Mouse (Mus musculus): ENCODE results near the gene Spc24. TPM values are rescaled to one million over a fixed set of nuclear protein-coding genes. Genes with fewer than 3 reads are reported as not detected.

Spc24 gene
- polyA plus RNA-seq, 1 experiment, result 3.0 TPM

- no peak for DNase-seq (ENCODE audit: low spot score)
Measured at GRCm38 (mm10) chr9:21715298-21715697, 44.8 kb downstream of the Spc24 start.

- DNase-seq (ENCODE audit: low spot score), result no peak
Measured at GRCm38 (mm10) chr9:21709340-21709739, 50.8 kb downstream of the Spc24 start.

GRCm38 (mm10) chr9:21706586-21707265, 53.4 kb downstream of the Spc24 start:
- DNase-seq (ENCODE audit: low spot score), result no peak

GRCm38 (mm10) chr9:21706085-21706484, 54.0 kb downstream of the Spc24 start:
- DNase-seq (ENCODE audit: low spot score), result no peak

Other genes starting within 250 kb of the Spc24 start
- gene AB124611, start 234.1 kb downstream of the Spc24 start, polyA plus RNA-seq (2012; rRNA removed), result 5.5 and 5.7 TPM in 2 replicates
- 36.1 and 50.3 TPM in 2 replicates for gene Carm1, start 213.4 kb downstream of the Spc24 start, polyA plus RNA-seq (2012; rRNA removed)
- 30.5 and 32.5 TPM in 2 replicates for gene Timm29, start 167.6 kb downstream of the Spc24 start, polyA plus RNA-seq (2012; rRNA removed)
- 29.9 and 33.8 TPM in 2 replicates for gene Yipf2, start 167.5 kb downstream of the Spc24 start, polyA plus RNA-seq (2012; rRNA removed)
- 56.6 and 63.0 TPM in 2 replicates for gene Smarca4, start 144.1 kb downstream of the Spc24 start, polyA plus RNA-seq (2012; rRNA removed)
- gene Ldlr, start 36.8 kb downstream of the Spc24 start, polyA plus RNA-seq (2012; rRNA removed), result 29.2 and 35.7 TPM in 2 replicates
- gene Kank2, start 38.4 kb upstream of the Spc24 start, polyA plus RNA-seq (2012; rRNA removed), result 44.6 and 77.0 TPM in 2 replicates
- gene Angptl8, start 75.2 kb upstream of the Spc24 start, polyA plus RNA-seq (2012; rRNA removed), result 1.2 and 2.0 TPM in 2 replicates
- 89.2 and 102 TPM in 2 replicates for gene Dock6, start 92.3 kb upstream of the Spc24 start, polyA plus RNA-seq (2012; rRNA removed)
- 54.4 and 59.9 TPM in 2 replicates for gene Rab3d, start 157.9 kb upstream of the Spc24 start, polyA plus RNA-seq (2012; rRNA removed)
- gene Ccdc159, start 167.2 kb upstream of the Spc24 start, polyA plus RNA-seq (2012; rRNA removed), result 8.8 and 9.4 TPM in 2 replicates
- gene Tmem205, start 167.3 kb upstream of the Spc24 start, polyA plus RNA-seq (2012; rRNA removed), result 93.0 and 101 TPM in 2 replicates
- gene Plppr2, start 176.7 kb upstream of the Spc24 start, polyA plus RNA-seq (2012; rRNA removed), result 14.5 and 17.1 TPM in 2 replicates
- 4.6 and 6.4 TPM in 2 replicates for gene Swsap1, start 195.5 kb upstream of the Spc24 start, polyA plus RNA-seq (2012; rRNA removed)
- gene Epor, start 203.2 kb upstream of the Spc24 start, polyA plus RNA-seq (2012; rRNA removed), result 1.8 and 2.1 TPM in 2 replicates
- 25.7 and 27.3 TPM in 2 replicates for gene Rgl3, start 229.1 kb upstream of the Spc24 start, polyA plus RNA-seq (2012; rRNA removed)
- 0.19 and 0.29 TPM in 2 replicates for gene Ccdc151, start 242.3 kb upstream of the Spc24 start, polyA plus RNA-seq (2012; rRNA removed)
- 84.4 and 86.5 TPM in 2 replicates for gene Prkcsh, start 242.5 kb upstream of the Spc24 start, polyA plus RNA-seq (2012; rRNA removed)